Mouse (Mus musculus) intestine, embryonic 16.5 days (tissue): ENCODE measurements around the gene Mpz. TPM values are rescaled to one million over a fixed set of nuclear protein-coding genes. Genes with fewer than 3 reads are reported as not detected.

ENCODE experiments used
- ATAC-seq: fragments of 200-750 bp; cut with Nextera tagmentation; 2 replicates; pipeline ENCODE4 v1.8.0; 2017; ENCODE audit warnings: moderate TSS enrichment, moderate library complexity
- H3K27ac ChIP-seq: fragments of 300-500 bp; sonication (generic); 2 replicates; pipeline ENCODE4 v1.5.1; 2014; ENCODE audit warnings: mild to moderate bottlenecking, low read length
- H3K27me3 ChIP-seq: fragments of 300-500 bp; sonication (generic); replicated peaks from 2 replicates; pipeline ENCODE4 v1.6.1; 2014; ENCODE audit warnings: low read length, control low read depth, mixed read lengths; ENCODE audit not compliant: control insufficient read depth, insufficient read depth
- H3K36me3 ChIP-seq: fragments of 300-500 bp; sonication (generic); 2 replicates; pipeline ENCODE4 v1.6.1; 2014; ENCODE audit warnings: low read length, control low read depth; ENCODE audit not compliant: control insufficient read depth, insufficient read depth
- H3K4me1 ChIP-seq: fragments of 300-500 bp; sonication (generic); 2 replicates; pipeline ENCODE4 v1.6.1; 2014; ENCODE audit warnings: low read length, control low read depth, mixed read lengths; ENCODE audit not compliant: control insufficient read depth, insufficient read depth
- H3K4me2 ChIP-seq: fragments of 300-500 bp; sonication (generic); 2 replicates; pipeline ENCODE4 v1.6.1; 2014; ENCODE audit warnings: low read depth, low read length, control low read depth
- H3K4me3 ChIP-seq: fragments of 300-500 bp; sonication (generic); 2 replicates; pipeline ENCODE4 v1.5.1; 2014; ENCODE audit warnings: mild to moderate bottlenecking, low read length
- H3K9ac ChIP-seq: fragments of 300-500 bp; sonication (generic); 2 replicates; pipeline ENCODE4 v1.6.1; 2014; ENCODE audit warnings: low read depth, low read length
- H3K9me3 ChIP-seq: fragments of 300-500 bp; sonication (generic); 2 replicates; pipeline ENCODE4 v1.6.1; 2016; ENCODE audit warnings: low read length, control low read depth; ENCODE audit not compliant: control insufficient read depth
- WGBS: fragments of 180-500 bp; shearing (Covaris S2); extraction: QIAGEN DNeasy Blood & Tissue Kit; methylation state at CpG from one replicate; pipeline ENCODE4 v1.1.7; 2014; 5-methylcytosine and 5-hydroxymethylcytosine counted together
- polyA plus RNA-seq: library from polyadenylated mRNA; unstranded; fragments of >200 nt; fragmentation: Nextera tagmentation; extraction: Ambion mirVana; gene quantifications from 2 replicates; pipeline ENCODE4 v1.2.1, GENCODE M21; 2015

Mpz gene
- polyA plus RNA-seq, 1 experiment from 2014 or later, result 1.7 TPM

DNA sequence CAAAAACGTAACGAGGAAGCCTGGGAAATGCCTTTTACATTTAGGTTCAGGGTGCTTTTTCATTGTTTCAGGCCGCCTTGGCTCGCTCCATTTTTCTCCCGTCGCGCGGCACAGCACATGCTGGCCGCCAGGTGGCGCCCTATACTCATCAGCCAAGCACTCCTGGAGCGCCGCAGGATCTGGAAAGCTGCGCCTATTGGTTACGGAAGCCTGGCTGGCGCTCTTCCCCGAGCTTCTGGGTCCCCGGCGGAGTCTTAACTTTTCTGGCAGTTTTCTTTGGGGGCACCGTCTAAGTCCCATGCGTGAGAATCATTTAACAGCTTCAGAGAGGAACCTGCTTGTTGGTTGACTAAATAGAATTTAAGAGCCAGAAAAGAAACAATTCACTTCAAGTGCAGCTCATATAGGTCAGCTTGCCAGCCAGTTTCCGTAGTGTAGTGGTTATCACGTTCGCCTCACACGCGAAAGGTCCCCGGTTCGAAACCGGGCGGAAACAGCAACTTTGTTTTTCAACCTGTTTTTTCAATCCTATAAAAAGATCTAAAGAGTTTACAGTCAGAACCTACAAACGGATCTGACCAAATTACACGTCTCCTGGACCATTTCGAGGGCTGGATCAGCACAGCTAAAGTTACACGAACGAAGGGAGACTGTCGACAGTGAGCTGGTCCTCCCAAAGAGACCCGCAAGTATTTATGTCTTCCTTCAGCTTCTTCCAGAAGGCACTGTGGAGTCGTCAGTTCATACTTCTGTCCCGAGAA is 39.3 kb upstream of the Mpz start:
- Histone ChIP-seq H3K27ac (peak overlapping the region; percentile 86), H3K36me3 (no peaks in the 10 kb centered on the region), H3K9ac (peak overlapping the region; percentile 64), H3K9me3 (no peaks in the 10 kb centered on the region), H3K4me2 (peak overlapping the region; percentile 75), H3K27me3 (no peaks in the 10 kb centered on the region), H3K4me1 (peaks cover 7% of the 10 kb centered on the region), H3K4me3 (peak overlapping the region; percentile 65)
- peak; percentile 88 for ATAC-seq
- WGBS, result under 1% methylated on average over 38 of the region's 38 CpGs

DNA sequence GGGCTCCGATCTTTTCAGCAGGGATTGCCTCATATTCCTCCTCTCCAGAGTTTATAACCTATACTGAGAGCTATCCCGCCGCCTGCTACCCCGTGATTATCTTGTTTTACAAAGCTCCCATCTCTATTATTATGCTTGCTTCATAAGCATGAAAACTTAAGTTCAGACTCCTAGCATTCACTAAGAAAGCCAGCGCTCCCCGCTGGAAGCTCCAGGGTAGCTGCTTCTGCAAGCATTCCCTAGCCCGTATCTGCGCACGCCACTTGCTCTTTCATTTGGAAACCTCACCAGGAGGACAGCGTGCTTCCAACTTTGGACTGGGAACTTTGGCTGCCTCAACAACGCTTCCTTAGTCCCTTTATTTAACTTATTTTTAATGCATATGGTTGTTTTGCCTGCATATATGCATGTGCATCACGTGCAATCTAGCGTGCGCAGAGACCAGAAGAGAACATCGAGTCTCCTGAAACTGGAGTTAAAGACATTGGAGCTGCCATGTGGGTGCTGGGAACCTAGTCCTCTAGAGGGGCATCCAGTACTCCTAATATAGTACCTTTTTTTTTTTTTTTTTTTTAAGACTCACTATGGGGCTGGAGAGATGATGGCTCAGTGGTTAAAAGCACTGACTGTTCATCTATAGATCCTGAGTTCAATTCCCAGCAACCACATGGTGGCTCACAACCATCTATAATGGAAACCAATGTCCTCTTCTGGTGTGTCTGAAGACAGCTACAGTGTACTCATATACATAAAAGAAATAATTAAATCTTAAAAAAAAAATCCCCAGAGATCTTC is 38.5 kb upstream of the Mpz start:
- peak; percentile 26 for ATAC-seq
- H3K4me2 ChIP-seq, result peak overlapping the region; percentile 75
- 3% methylated on average over 15 of the region's 15 CpGs for WGBS

DNA sequence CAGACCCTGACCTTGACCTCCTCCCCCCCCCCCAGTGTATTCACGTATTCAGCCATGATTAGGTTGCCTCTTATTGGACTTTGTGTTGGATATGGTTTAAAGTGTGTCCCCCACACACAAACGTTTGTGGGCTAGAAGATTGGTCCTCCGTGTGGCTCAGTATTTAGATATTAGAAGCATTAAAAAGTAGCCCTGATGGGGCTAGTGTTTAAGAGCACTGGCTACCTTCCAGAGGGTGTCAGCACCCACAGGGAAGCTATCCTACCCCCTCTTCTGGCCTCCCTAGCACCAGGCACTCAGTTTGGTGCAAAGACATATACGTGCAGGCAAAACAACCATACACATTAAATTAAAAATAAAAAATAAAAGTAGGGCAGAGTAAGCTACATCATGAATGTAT is 37.5 kb upstream of the Mpz start:
- Histone ChIP-seq H3K27ac (no peak overlapping the region), H3K4me1 (peaks cover 7% of the 10 kb centered on the region), H3K27me3 (no peaks in the 10 kb centered on the region), H3K9ac (no peak overlapping the region), H3K4me3 (no peak overlapping the region), H3K9me3 (no peaks in the 10 kb centered on the region), H3K36me3 (no peaks in the 10 kb centered on the region), H3K4me2 (no peak overlapping the region)
- WGBS, result 68% methylated on average over 4 of the region's 4 CpGs
- ATAC-seq, result no peak

More for the DNA sequence above, 38.5 kb upstream of the Mpz start:
- no peaks in the 10 kb centered on the region for H3K36me3 ChIP-seq
- no peaks in the 10 kb centered on the region for H3K9me3 ChIP-seq
- H3K27me3 ChIP-seq, result no peaks in the 10 kb centered on the region
- peak overlapping the region; percentile 65 for H3K4me3 ChIP-seq
- peak overlapping the region; percentile 64 for H3K9ac ChIP-seq
- peaks cover 7% of the 10 kb centered on the region for H3K4me1 ChIP-seq
- peak overlapping the region; percentile 86 for H3K27ac ChIP-seq

DNA sequence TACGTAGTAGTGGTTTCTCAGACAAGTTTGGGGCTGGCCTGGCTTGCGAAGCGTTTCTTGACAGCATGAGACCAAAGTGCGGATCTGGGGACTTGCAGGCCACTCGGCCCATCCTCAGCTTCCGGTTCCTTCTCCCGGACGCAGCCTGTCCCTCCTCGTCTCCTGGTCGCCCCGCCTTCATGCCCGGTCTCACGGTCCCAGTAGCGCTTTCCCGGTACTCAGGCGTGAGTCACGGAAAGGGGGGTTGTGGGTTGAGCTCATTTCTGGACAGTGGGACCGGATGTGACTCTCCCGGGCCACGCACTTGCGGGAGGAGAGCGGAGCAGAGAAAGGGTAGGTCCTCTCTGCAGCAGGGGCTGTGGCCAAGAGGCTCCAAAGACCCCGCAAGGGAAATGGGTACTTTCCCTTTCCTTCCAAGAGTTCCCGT is 36.6 kb upstream of the Mpz start, which contains the start of gene Cfap126:
Gene Cfap126, plus strand, starts transcription at position 46 of the 427 bp plus-strand sequence.
- Histone ChIP-seq H3K9ac (peak within 1 kb of the TSS; percentile 79), H3K4me3 (peak within 1 kb of the TSS; percentile 57), H3K27ac (peak within 1 kb of the TSS; percentile 89), H3K9me3 (no peaks in the 10 kb centered on the region), H3K4me2 (peak within 1 kb of the TSS; percentile 57), H3K27me3 (no peaks in the 10 kb centered on the region), H3K36me3 (no peaks in the 10 kb centered on the region), H3K4me1 (peaks cover 7% of the 10 kb centered on the region)
- WGBS, result 2% methylated on average over 24 of the region's 24 CpGs
- peak; percentile 66 for ATAC-seq

DNA sequence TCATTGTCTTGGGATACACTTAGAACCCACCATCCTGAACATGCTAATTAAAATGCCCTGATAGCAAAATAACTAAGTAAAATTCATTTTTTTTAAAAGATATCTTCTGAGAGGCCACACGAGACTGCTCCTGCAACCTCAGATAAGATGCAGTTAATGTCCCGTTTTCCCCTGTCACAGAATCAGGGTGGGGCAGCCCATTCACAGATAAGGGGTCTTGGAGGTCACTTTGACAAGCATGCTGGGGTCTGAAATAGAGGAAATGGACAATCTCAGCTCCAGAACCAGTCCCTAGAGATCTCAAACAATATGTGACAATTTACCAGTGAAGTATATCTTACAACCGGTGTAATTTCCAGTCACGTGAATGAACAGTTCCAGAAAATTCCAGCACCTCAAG is 34.2 kb upstream of the Mpz start:
- no peak overlapping the region for H3K4me2 ChIP-seq
- no peaks in the 10 kb centered on the region for H3K9me3 ChIP-seq
- H3K4me1 ChIP-seq, result peaks cover 2% of the 10 kb centered on the region; the same call in 1 of the 2 replicates
- no peaks in the 10 kb centered on the region for H3K36me3 ChIP-seq
- no peak overlapping the region for H3K4me3 ChIP-seq
- no peak for ATAC-seq
- H3K27me3 ChIP-seq, result no peaks in the 10 kb centered on the region
- H3K27ac ChIP-seq, result no peak overlapping the region
- no peak overlapping the region for H3K9ac ChIP-seq
- 56% methylated on average over 4 of the region's 4 CpGs for WGBS

DNA sequence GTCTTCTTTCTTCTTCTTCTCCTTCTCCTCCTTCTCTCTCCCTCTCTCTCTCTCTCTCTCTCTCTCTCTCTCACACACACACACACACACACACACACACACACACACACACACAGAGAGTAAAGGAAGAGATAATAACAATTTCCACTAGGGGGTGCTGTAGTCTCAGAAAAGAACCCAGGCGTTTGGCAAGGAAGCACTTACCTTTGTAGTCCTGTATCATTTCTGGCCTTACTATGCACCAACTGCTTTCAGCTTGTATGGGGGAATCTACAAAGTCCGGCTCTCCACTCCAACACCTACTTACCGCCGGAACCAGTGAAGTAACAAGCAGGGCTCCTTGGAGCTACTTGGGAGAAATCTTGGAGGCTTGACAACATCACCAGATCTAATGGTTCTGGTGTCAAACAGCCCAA is 32.2 kb upstream of the Mpz start:
- Histone ChIP-seq H3K4me2 (no peak overlapping the region), H3K9me3 (no peaks in the 10 kb centered on the region), H3K36me3 (no peaks in the 10 kb centered on the region), H3K4me3 (no peak overlapping the region), H3K27me3 (no peaks in the 10 kb centered on the region), H3K4me1 (peaks cover 2% of the 10 kb centered on the region; the same call in 1 of the 2 replicates), H3K9ac (no peak overlapping the region), H3K27ac (no peak overlapping the region)
- no peak for ATAC-seq
- 13% methylated on average over 4 of the region's 4 CpGs for WGBS

DNA sequence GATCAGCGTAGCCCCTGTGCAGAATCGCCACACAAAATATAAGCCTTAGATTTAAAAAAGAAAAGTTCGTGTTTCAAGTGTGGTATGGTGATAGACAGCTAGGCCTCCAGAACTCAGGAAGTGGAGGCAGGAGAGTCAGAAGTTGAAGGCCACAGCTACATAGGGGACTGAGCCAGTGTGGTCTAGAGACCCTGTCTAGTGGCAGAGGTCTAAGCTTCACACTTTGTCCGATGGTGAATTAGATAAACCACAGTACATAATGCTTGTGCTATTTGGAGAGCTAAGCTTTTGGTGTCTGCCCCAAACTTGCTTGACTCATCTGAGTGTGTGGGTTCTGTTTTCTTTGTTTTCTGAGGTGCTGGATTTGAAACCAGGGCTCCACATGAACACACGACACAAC is 31.5 kb upstream of the Mpz start:
- ATAC-seq, result no peak
- no peak overlapping the region for H3K4me3 ChIP-seq
- H3K9me3 ChIP-seq, result no peaks in the 10 kb centered on the region
- no peaks in the 10 kb centered on the region for H3K36me3 ChIP-seq
- H3K9ac ChIP-seq, result no peak overlapping the region
- H3K4me2 ChIP-seq, result no peak overlapping the region
- H3K27ac ChIP-seq, result no peak overlapping the region
- WGBS, result 90% methylated on average over 5 of the region's 5 CpGs
- H3K4me1 ChIP-seq, result no peaks in the 10 kb centered on the region
- H3K27me3 ChIP-seq, result no peaks in the 10 kb centered on the region

DNA sequence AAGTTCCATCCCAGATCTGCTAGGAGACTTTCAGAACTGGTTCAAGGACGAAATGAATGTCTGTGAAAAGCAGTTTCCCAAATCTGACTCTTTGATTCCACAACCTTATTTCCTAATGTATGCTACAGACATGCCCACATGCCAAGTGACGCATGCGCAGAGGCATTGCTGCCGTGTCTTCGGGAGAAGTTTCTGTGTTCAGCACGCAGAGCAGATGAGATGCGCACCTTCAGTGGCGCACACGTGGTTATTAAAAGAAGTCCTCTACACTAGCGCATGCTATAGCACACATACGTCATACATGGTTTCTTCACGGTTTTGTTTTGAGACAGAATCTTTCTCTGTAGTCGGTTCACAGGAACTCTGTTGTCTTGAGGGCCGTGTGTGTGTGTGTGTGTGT is 31.1 kb upstream of the Mpz start:
- no peak overlapping the region for H3K27ac ChIP-seq
- no peak overlapping the region for H3K9ac ChIP-seq
- no peaks in the 10 kb centered on the region for H3K9me3 ChIP-seq
- ATAC-seq, result no peak
- H3K4me1 ChIP-seq, result no peaks in the 10 kb centered on the region
- 87% methylated on average over 14 of the region's 14 CpGs for WGBS
- no peak overlapping the region for H3K4me3 ChIP-seq
- no peaks in the 10 kb centered on the region for H3K27me3 ChIP-seq
- H3K36me3 ChIP-seq, result no peaks in the 10 kb centered on the region
- no peak overlapping the region for H3K4me2 ChIP-seq

DNA sequence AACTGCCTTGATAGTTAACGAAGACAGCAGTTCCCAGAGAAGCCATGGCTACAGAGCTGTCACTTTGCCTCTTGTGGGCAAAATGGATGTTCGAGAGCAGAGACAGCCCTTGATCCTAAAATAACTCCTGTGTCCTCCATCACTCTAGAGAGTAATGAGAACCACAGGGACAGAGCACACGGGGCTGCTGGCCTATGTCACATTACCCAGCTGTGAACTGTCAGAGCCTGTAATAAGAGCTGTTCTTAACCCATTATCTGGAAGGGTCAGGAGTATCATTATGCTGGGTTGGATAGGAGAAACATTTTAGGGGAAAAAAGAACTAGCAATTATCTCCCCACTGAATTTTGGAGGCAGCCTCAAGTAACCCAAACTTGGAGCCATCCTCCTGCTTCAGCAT is 29.6 kb upstream of the Mpz start:
- no peaks in the 10 kb centered on the region for H3K4me1 ChIP-seq
- 45% methylated on average over 3 of the region's 3 CpGs for WGBS
- H3K36me3 ChIP-seq, result no peaks in the 10 kb centered on the region
- no peak for ATAC-seq
- H3K9me3 ChIP-seq, result no peaks in the 10 kb centered on the region
- H3K4me3 ChIP-seq, result no peak overlapping the region
- H3K9ac ChIP-seq, result no peak overlapping the region
- no peaks in the 10 kb centered on the region for H3K27me3 ChIP-seq
- H3K4me2 ChIP-seq, result no peak overlapping the region
- H3K27ac ChIP-seq, result no peak overlapping the region
